Mouse (Mus musculus): ENCODE results near the gene Gzmm.

Gene Gzmm

GRCm38 (mm10) chr10:79703541-79703940 is 14.7 kb downstream of the Gzmm start:
- no peak for DNase-seq (ENCODE audit: low spot score)

GRCm38 (mm10) chr10:79704065-79704969 is 15.5 kb downstream of the Gzmm start, which contains the start of gene Bsg:
TSS of gene Bsg (plus strand) at chr10:79704491.
- peak; percentile 98 for DNase-seq (ENCODE audit: low spot score)

GRCm38 (mm10) chr10:79704970-79705360 is 16.1 kb downstream of the Gzmm start:
- DNase-seq (ENCODE audit: low spot score): no peak

GRCm38 (mm10) chr10:79705951-79706350 is 17.1 kb downstream of the Gzmm start:
- no peak for DNase-seq (ENCODE audit: low spot score)

- DNase-seq (ENCODE audit: low spot score): no peak
Observed at GRCm38 (mm10) chr10:79706406-79707094, 17.7 kb downstream of the Gzmm start.

GRCm38 (mm10) chr10:79707162-79707561 is 18.3 kb downstream of the Gzmm start:
- DNase-seq (ENCODE audit: low spot score): no peak

GRCm38 (mm10) chr10:79707759-79708158 is 18.9 kb downstream of the Gzmm start:
- no peak for DNase-seq (ENCODE audit: low spot score)

GRCm38 (mm10) chr10:79708668-79709067 is 19.8 kb downstream of the Gzmm start:
- DNase-seq (ENCODE audit: low spot score): no peak

- no peak for DNase-seq (ENCODE audit: low spot score)
Observed at GRCm38 (mm10) chr10:79709307-79709706, 20.5 kb downstream of the Gzmm start.

GRCm38 (mm10) chr10:79712029-79712428 is 23.2 kb downstream of the Gzmm start:
- no peak for DNase-seq (ENCODE audit: low spot score)

- peak; percentile 59 for DNase-seq (ENCODE audit: low spot score)
Observed at GRCm38 (mm10) chr10:79712499-79713126, 23.8 kb downstream of the Gzmm start.

GRCm38 (mm10) chr10:79713163-79713562 is 24.3 kb downstream of the Gzmm start:
- no peak for DNase-seq (ENCODE audit: low spot score)

GRCm38 (mm10) chr10:79714996-79715395 is 26.2 kb downstream of the Gzmm start:
- no peak for DNase-seq (ENCODE audit: low spot score)

- no peak for DNase-seq (ENCODE audit: low spot score)
Observed at GRCm38 (mm10) chr10:79716254-79716987, 27.6 kb downstream of the Gzmm start, which contains the start of gene Hcn2. TSS of gene Hcn2 (plus strand) at chr10:79716634.

GRCm38 (mm10) chr10:79716988-79717355 is 28.2 kb downstream of the Gzmm start:
- DNase-seq (ENCODE audit: low spot score): no peak

- DNase-seq (ENCODE audit: low spot score): peak; percentile 63
Observed at GRCm38 (mm10) chr10:79717640-79718357, 29.0 kb downstream of the Gzmm start.

- DNase-seq (ENCODE audit: low spot score): no peak
Observed at GRCm38 (mm10) chr10:79721089-79721488, 32.3 kb downstream of the Gzmm start.

- no peak for DNase-seq (ENCODE audit: low spot score)
Observed at GRCm38 (mm10) chr10:79723047-79723446, 34.2 kb downstream of the Gzmm start.

- DNase-seq (ENCODE audit: low spot score): no peak
Observed at GRCm38 (mm10) chr10:79723692-79724091, 34.9 kb downstream of the Gzmm start.

- no peak for DNase-seq (ENCODE audit: low spot score)
Observed at GRCm38 (mm10) chr10:79726090-79726489, 37.3 kb downstream of the Gzmm start.
